In genomic region chr10:80547539-80547938, GRCm38 (mm10) we compare ENCODE assay signal across 25 mouse cellular contexts. TPM values are rescaled to one million over a fixed set of nuclear protein-coding genes. Genes with fewer than 3 reads are reported as not detected.
DNase-seq lines count a peak whose midpoint lies in the region; ATAC-seq lines count a peak whose summit lies in the region.
"Had no signal": no experiment of that assay in that cellular context is flagged by ENCODE, and none has a peak within 500 bp of the region (broad histone marks: within the 10 kb centered on the region; RNA-seq: fewer than 3 reads in every experiment).

No protein-coding gene starts in this region.

- H3K4me1 ChIP-seq in hindbrain, embryonic 10.5 days (replicated peaks) = peaks cover 8% of the 10 kb centered on the region
- no peaks in the 10 kb centered on the region for H3K4me1 ChIP-seq in hindbrain, embryonic 14.5 days (replicated peaks; ENCODE audit: control insufficient read depth, insufficient read depth, low read length)
- H3K4me1 ChIP-seq in liver, embryonic 13.5 days (replicated peaks) = peaks cover 50% of the 10 kb centered on the region
- peaks cover 51% of the 10 kb centered on the region for H3K4me1 ChIP-seq in liver, embryonic 15.5 days (replicated peaks)
- no peaks in the 10 kb centered on the region for H3K4me1 ChIP-seq in midbrain, embryonic 14.5 days (ENCODE audit: control insufficient read depth, insufficient read depth, low read length)
- H3K4me1 ChIP-seq: forebrain, embryonic 13.5 days had no signal

- DNase-seq in adrenal gland, postnatal 10 days = peak; percentile 45
- DNase-seq in adrenal gland, postnatal 4 days (ENCODE audit: low spot score in 2 of 2) = no peak
- DNase-seq in hindbrain, embryonic 10.5 days (ENCODE audit: low spot score) = no peak
- DNase-seq in hindbrain, embryonic 14.5 days (ENCODE audit: low spot score) = no peak
- DNase-seq in liver, embryonic 13.5 days = no peak
- no peak for DNase-seq in midbrain, embryonic 14.5 days
- DNase-seq: cerebellum, adult 18-20 months; cerebellum, adult 9-11 months; forebrain, postnatal 0 days; gastrocnemius, adult 2 months; gastrocnemius, postnatal 25 days; heart, postnatal 4 days had no signal

- WGBS in hindbrain, embryonic 10.5 days = 92% methylated on average over 15 of the region's 15 CpGs
- 90% methylated on average over 15 of the region's 15 CpGs for WGBS in hindbrain, embryonic 14.5 days
- 87% methylated on average over 15 of the region's 15 CpGs for WGBS in liver, embryonic 13.5 days (ENCODE audit: insufficient replicate concordance)
- WGBS in liver, embryonic 15.5 days (ENCODE audit: insufficient replicate concordance) = 89% methylated on average over 15 of the region's 15 CpGs
- 88% methylated on average over 15 of the region's 15 CpGs for WGBS in midbrain, embryonic 14.5 days

- no peaks in the 10 kb centered on the region for H3K9me3 ChIP-seq in hindbrain, embryonic 10.5 days
- H3K9me3 ChIP-seq in hindbrain, embryonic 14.5 days (ENCODE audit: control insufficient read depth, low read length) = no peaks in the 10 kb centered on the region
- no peaks in the 10 kb centered on the region for H3K9me3 ChIP-seq in liver, embryonic 13.5 days (replicated peaks)
- no peaks in the 10 kb centered on the region for H3K9me3 ChIP-seq in liver, embryonic 15.5 days (replicated peaks)
- no peaks in the 10 kb centered on the region for H3K9me3 ChIP-seq in midbrain, embryonic 14.5 days (ENCODE audit: control insufficient read depth, low read length)
- H3K9me3 ChIP-seq: embryonic facial prominence, embryonic 10.5 days; forebrain, embryonic 13.5 days; heart, embryonic 13.5 days; hindbrain, embryonic 13.5 days; intestine, embryonic 15.5 days had no signal

- no peak for ATAC-seq in hindbrain, embryonic 14.5 days (ENCODE audit: low FRiP score)
- no peak for ATAC-seq in liver, embryonic 13.5 days (ENCODE audit: low read depth)
- no peak for ATAC-seq in liver, embryonic 15.5 days (ENCODE audit: insufficient read depth)
- ATAC-seq in midbrain, embryonic 14.5 days (ENCODE audit: low FRiP score, low TSS enrichment) = no peak
- ATAC-seq: activated CD4-positive, CD25-positive, alpha-beta regulatory T cell, adult 4 months; forebrain, embryonic 13.5 days; forebrain, postnatal 0 days; Patski had no signal

- no peak overlapping the region for H3K4me3 ChIP-seq in hindbrain, embryonic 10.5 days
- no peak overlapping the region for H3K4me3 ChIP-seq in hindbrain, embryonic 14.5 days (replicated peaks; ENCODE audit: low read length)
- 0 out of 2 replicates have a peak overlapping the region, but pooled peaks have one; percentile 8 for H3K4me3 ChIP-seq in liver, embryonic 13.5 days (replicated peaks)
- H3K4me3 ChIP-seq in liver, embryonic 15.5 days (replicated peaks) = no peak overlapping the region
- no peak overlapping the region for H3K4me3 ChIP-seq in midbrain, embryonic 14.5 days (replicated peaks; ENCODE audit: low read depth, low read length)
- H3K4me3 ChIP-seq: embryonic facial prominence, embryonic 10.5 days; forebrain, embryonic 13.5 days; gastrocnemius, adult 2 months; heart, embryonic 13.5 days; hindbrain, embryonic 13.5 days; intestine, embryonic 15.5 days had no signal

- H3K9ac ChIP-seq in hindbrain, embryonic 14.5 days = no peak overlapping the region
- peak overlapping the region; percentile 60 for H3K9ac ChIP-seq in liver, embryonic 13.5 days
- no peak overlapping the region for H3K9ac ChIP-seq in liver, embryonic 15.5 days
- H3K9ac ChIP-seq in midbrain, embryonic 14.5 days (replicated peaks; ENCODE audit: low read length) = no peak overlapping the region
- H3K9ac ChIP-seq: forebrain, embryonic 13.5 days; forebrain, postnatal 0 days; heart, embryonic 13.5 days; hindbrain, embryonic 13.5 days; intestine, embryonic 15.5 days had no signal

- no peak overlapping the region for H3K4me2 ChIP-seq in hindbrain, embryonic 14.5 days (replicated peaks)
- peak overlapping the region; percentile 54 for H3K4me2 ChIP-seq in liver, embryonic 13.5 days
- H3K4me2 ChIP-seq in liver, embryonic 15.5 days = peak overlapping the region; percentile 39
- no peak overlapping the region for H3K4me2 ChIP-seq in midbrain, embryonic 14.5 days (ENCODE audit: low read length)
- H3K4me2 ChIP-seq: forebrain, embryonic 13.5 days; heart, embryonic 13.5 days; hindbrain, embryonic 13.5 days; intestine, embryonic 15.5 days had no signal

- H3K27ac ChIP-seq in hindbrain, embryonic 10.5 days = peak overlapping the region; percentile 29; the same call in 1 of the 2 replicates
- H3K27ac ChIP-seq in hindbrain, embryonic 14.5 days = no peak overlapping the region
- H3K27ac ChIP-seq in liver, embryonic 13.5 days = peak overlapping the region; percentile 90
- peak overlapping the region; percentile 73 for H3K27ac ChIP-seq in liver, embryonic 15.5 days (replicated peaks)
- H3K27ac ChIP-seq in midbrain, embryonic 14.5 days (replicated peaks; ENCODE audit: low read depth, low read length) = no peak overlapping the region
- H3K27ac ChIP-seq: embryonic facial prominence, embryonic 10.5 days; forebrain, embryonic 13.5 days; gastrocnemius, adult 2 months; heart, embryonic 13.5 days; hindbrain, embryonic 13.5 days; intestine, embryonic 15.5 days had no signal

- H3K36me3 ChIP-seq in hindbrain, embryonic 10.5 days = peaks cover 85% of the 10 kb centered on the region
- H3K36me3 ChIP-seq in hindbrain, embryonic 14.5 days (replicated peaks; ENCODE audit: control insufficient read depth, insufficient read depth) = peaks cover 82% of the 10 kb centered on the region
- H3K36me3 ChIP-seq in liver, embryonic 13.5 days = peaks cover 85% of the 10 kb centered on the region
- peaks cover 84% of the 10 kb centered on the region for H3K36me3 ChIP-seq in liver, embryonic 15.5 days (replicated peaks)
- peaks cover 80% of the 10 kb centered on the region for H3K36me3 ChIP-seq in midbrain, embryonic 14.5 days (ENCODE audit: control insufficient read depth, insufficient read depth, low read length)

- H3K27me3 ChIP-seq in hindbrain, embryonic 10.5 days (ENCODE audit: insufficient read depth, poor library complexity, severe bottlenecking) = no peaks in the 10 kb centered on the region
- no peaks in the 10 kb centered on the region for H3K27me3 ChIP-seq in hindbrain, embryonic 14.5 days (ENCODE audit: control insufficient read depth, insufficient read depth, low read length)
- no peaks in the 10 kb centered on the region for H3K27me3 ChIP-seq in liver, embryonic 13.5 days
- H3K27me3 ChIP-seq in liver, embryonic 15.5 days = no peaks in the 10 kb centered on the region
- no peaks in the 10 kb centered on the region for H3K27me3 ChIP-seq in midbrain, embryonic 14.5 days (ENCODE audit: control insufficient read depth, insufficient read depth, low read length)
- H3K27me3 ChIP-seq: CH12.LX; forebrain, embryonic 13.5 days; heart, embryonic 13.5 days; hindbrain, embryonic 13.5 days; intestine, embryonic 15.5 days; Patski had no signal

RNA-seq across cellular contexts. Expression of gene Atp8b3, which starts 8.6 kb away (rescaled TPM):
- total RNA-seq in adrenal gland, postnatal 10 days (2021) = under 1 TPM; 0.27 to 0.36 TPM
- total RNA-seq in adrenal gland, postnatal 4 days (2021) = under 1 TPM; 0.50 to 0.82 TPM
- 0.56 and 0.90 TPM in 2 replicates for polyA plus RNA-seq in hindbrain, embryonic 10.5 days (2016; fragmentation: Nextera tagmentation; extraction: Ambion mirVana)
- 0.87 and 1.1 TPM in 2 replicates for polyA plus RNA-seq in hindbrain, embryonic 14.5 days (2014; fragmentation: Nextera tagmentation; extraction: Ambion mirVana)
- 0.02 and 0.03 TPM in 2 replicates for polyA plus RNA-seq in liver, embryonic 13.5 days (2015; fragmentation: Nextera tagmentation; extraction: Ambion mirVana)
- polyA plus RNA-seq in liver, embryonic 15.5 days (2015; fragmentation: Nextera tagmentation; extraction: Ambion mirVana) = 0.02 TPM in 1 of 2 replicates, not detected in the other
- 0.76 and 0.78 TPM in 2 replicates for polyA plus RNA-seq in midbrain, embryonic 14.5 days (2014; fragmentation: Nextera tagmentation; extraction: Ambion mirVana)
- total RNA-seq: gastrocnemius, adult 2 months; gastrocnemius, postnatal 25 days; granulocyte monocyte progenitor cell, adult 5-6 weeks; heart, adult 8-10 months; heart, postnatal 4 days had no signal
- polyA plus RNA-seq: activated CD4-positive, CD25-positive, alpha-beta regulatory T cell, adult 4 months; heart, postnatal 0 days had no signal

RNA-seq across cellular contexts. Expression of gene Rexo1, which starts 13.8 kb away (rescaled TPM):
- total RNA-seq in adrenal gland, postnatal 10 days (2021) = 10 to 100 TPM; 31.9 to 44.5 TPM
- total RNA-seq in adrenal gland, postnatal 4 days (2021) = 10 to 100 TPM; 71.7 to 78.9 TPM
- 33.3 and 38.5 TPM in 2 replicates for polyA plus RNA-seq in hindbrain, embryonic 10.5 days (2016; fragmentation: Nextera tagmentation; extraction: Ambion mirVana)
- 29.0 and 30.8 TPM in 2 replicates for polyA plus RNA-seq in hindbrain, embryonic 14.5 days (2014; fragmentation: Nextera tagmentation; extraction: Ambion mirVana)
- 13.4 and 13.8 TPM in 2 replicates for polyA plus RNA-seq in liver, embryonic 13.5 days (2015; fragmentation: Nextera tagmentation; extraction: Ambion mirVana)
- 12.8 and 15.6 TPM in 2 replicates for polyA plus RNA-seq in liver, embryonic 15.5 days (2015; fragmentation: Nextera tagmentation; extraction: Ambion mirVana)
- 31.7 and 34.2 TPM in 2 replicates for polyA plus RNA-seq in midbrain, embryonic 14.5 days (2014; fragmentation: Nextera tagmentation; extraction: Ambion mirVana)

RNA-seq across cellular contexts. Expression of gene Klf16, which starts 29.6 kb away (rescaled TPM):
- total RNA-seq in adrenal gland, postnatal 10 days (2021) = 10 to 100 TPM; 12.4 to 14.1 TPM
- 10 to 100 TPM; 14.2 to 16.5 TPM for total RNA-seq in adrenal gland, postnatal 4 days (2021)
- polyA plus RNA-seq in hindbrain, embryonic 10.5 days (2016; fragmentation: Nextera tagmentation; extraction: Ambion mirVana) = 6.9 and 7.3 TPM in 2 replicates
- polyA plus RNA-seq in hindbrain, embryonic 14.5 days (2014; fragmentation: Nextera tagmentation; extraction: Ambion mirVana) = 5.1 and 5.3 TPM in 2 replicates
- polyA plus RNA-seq in liver, embryonic 13.5 days (2015; fragmentation: Nextera tagmentation; extraction: Ambion mirVana) = 13.4 and 14.1 TPM in 2 replicates
- 11.7 and 12.1 TPM in 2 replicates for polyA plus RNA-seq in liver, embryonic 15.5 days (2015; fragmentation: Nextera tagmentation; extraction: Ambion mirVana)
- 4.9 and 5.0 TPM in 2 replicates for polyA plus RNA-seq in midbrain, embryonic 14.5 days (2014; fragmentation: Nextera tagmentation; extraction: Ambion mirVana)

RNA-seq across cellular contexts. Expression of gene Abhd17a, which starts 42.6 kb away (rescaled TPM):
- total RNA-seq in adrenal gland, postnatal 10 days (2021) = 100 to 1,000 TPM; 108 to 113 TPM
- total RNA-seq in adrenal gland, postnatal 4 days (2021) = 100 to 1,000 TPM; 106 to 112 TPM
- polyA plus RNA-seq in hindbrain, embryonic 10.5 days (2016; fragmentation: Nextera tagmentation; extraction: Ambion mirVana) = 89.1 and 109 TPM in 2 replicates
- polyA plus RNA-seq in hindbrain, embryonic 14.5 days (2014; fragmentation: Nextera tagmentation; extraction: Ambion mirVana) = 157 and 174 TPM in 2 replicates
- polyA plus RNA-seq in liver, embryonic 13.5 days (2015; fragmentation: Nextera tagmentation; extraction: Ambion mirVana) = 45.1 and 51.7 TPM in 2 replicates
- polyA plus RNA-seq in liver, embryonic 15.5 days (2015; fragmentation: Nextera tagmentation; extraction: Ambion mirVana) = 50.8 and 62.8 TPM in 2 replicates
- polyA plus RNA-seq in midbrain, embryonic 14.5 days (2014; fragmentation: Nextera tagmentation; extraction: Ambion mirVana) = 128 and 151 TPM in 2 replicates

RNA-seq across cellular contexts. Expression of gene Onecut3, which starts 52.9 kb away (rescaled TPM):
- not detected for total RNA-seq in adrenal gland, postnatal 10 days (2021)
- not detected for total RNA-seq in adrenal gland, postnatal 4 days (2021)
- 1.1 and 2.0 TPM in 2 replicates for polyA plus RNA-seq in hindbrain, embryonic 10.5 days (2016; fragmentation: Nextera tagmentation; extraction: Ambion mirVana)
- polyA plus RNA-seq in hindbrain, embryonic 14.5 days (2014; fragmentation: Nextera tagmentation; extraction: Ambion mirVana) = 1.5 and 2.3 TPM in 2 replicates
- polyA plus RNA-seq in liver, embryonic 13.5 days (2015; fragmentation: Nextera tagmentation; extraction: Ambion mirVana) = 0.02 TPM in 1 of 2 replicates, not detected in the other
- polyA plus RNA-seq in liver, embryonic 15.5 days (2015; fragmentation: Nextera tagmentation; extraction: Ambion mirVana) = not detected in 2 replicates
- 2.2 and 2.4 TPM in 2 replicates for polyA plus RNA-seq in midbrain, embryonic 14.5 days (2014; fragmentation: Nextera tagmentation; extraction: Ambion mirVana)
- total RNA-seq: CH12.LX; gastrocnemius, adult 2 months; gastrocnemius, postnatal 25 days; granulocyte monocyte progenitor cell, adult 5-6 weeks had no signal
- polyA plus RNA-seq: activated CD4-positive, CD25-positive, alpha-beta regulatory T cell, adult 4 months; embryonic facial prominence, embryonic 14.5 days; heart, embryonic 13.5 days; heart, postnatal 0 days; Patski had no signal

Comparison
In these comparisons a context has a peak if more than half of its experiments do, and no peak if none do; other contexts are left out.
1. H3K27ac ChIP-seq: peak in hindbrain, embryonic 10.5 days (single experiment), liver, embryonic 13.5 days (single experiment) and liver, embryonic 15.5 days (single experiment); none in hindbrain, embryonic 14.5 days (single experiment) and midbrain, embryonic 14.5 days (single experiment).
2. H3K4me2 ChIP-seq: peak in liver, embryonic 13.5 days (single experiment) and liver, embryonic 15.5 days (single experiment); none in hindbrain, embryonic 14.5 days (single experiment) and midbrain, embryonic 14.5 days (single experiment).